Mouse (Mus musculus) frontal cortex, postnatal 25 days (tissue): ENCODE results near the gene Gm17428.
"Not testable (repeated sequence)": the region's sequence is repeated elsewhere in the genome, so short reads cannot be mapped to it uniquely, and the experiment has no call there.

Experiments
- DNase-seq, 2 experiments: peaks; one replicate each; pipeline ENCODE4 v3.0.0; 2022; ENCODE audit warnings: low spot score in 2 of 2

The Gm17428 gene

DNA sequence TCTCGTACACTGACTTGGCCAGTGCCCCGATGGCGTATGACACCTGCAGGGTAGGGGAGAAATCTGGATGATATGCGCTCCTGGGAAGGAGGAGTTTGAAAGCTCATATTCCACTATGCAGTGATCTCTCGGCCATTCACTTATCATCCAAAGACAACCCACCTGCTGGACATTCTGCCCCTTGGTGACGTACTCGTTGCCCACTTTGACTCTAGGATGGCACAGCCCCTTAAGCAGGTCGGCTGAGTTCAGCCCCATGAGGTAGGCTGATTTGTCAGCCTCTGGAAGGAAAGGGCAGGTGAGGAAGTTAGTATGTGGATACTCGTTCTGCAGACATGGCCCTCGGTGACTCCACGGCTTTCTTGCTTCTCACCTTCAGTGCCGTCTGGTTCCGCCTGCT, 12.1 kb downstream of the Gm17428 start:
- DNase-seq = no peak

GRCm38 (mm10) chr14:54989886-54990441, 13.2 kb downstream of the Gm17428 start:
- no peak for DNase-seq

DNA sequence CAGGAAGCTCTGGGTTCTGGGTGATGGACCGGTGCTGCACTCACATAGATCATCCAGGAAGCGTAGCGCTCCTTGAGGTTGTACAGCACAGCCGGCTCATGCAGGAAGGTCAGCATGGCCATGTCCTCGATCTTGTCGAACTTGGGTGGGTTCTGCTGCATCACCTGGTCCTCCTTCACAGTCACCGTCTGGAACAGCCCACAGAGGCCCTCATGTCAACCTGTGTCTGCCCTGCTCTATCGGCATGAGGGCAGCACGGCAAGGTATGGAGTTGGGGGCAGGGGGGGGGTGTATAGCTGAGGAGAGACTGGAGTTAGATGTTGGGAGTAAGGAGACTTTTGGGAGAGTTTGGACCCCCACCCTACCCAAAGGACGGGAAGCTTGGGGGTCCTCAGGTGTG, 15.5 kb downstream of the Gm17428 start:
- no peak for DNase-seq

DNA sequence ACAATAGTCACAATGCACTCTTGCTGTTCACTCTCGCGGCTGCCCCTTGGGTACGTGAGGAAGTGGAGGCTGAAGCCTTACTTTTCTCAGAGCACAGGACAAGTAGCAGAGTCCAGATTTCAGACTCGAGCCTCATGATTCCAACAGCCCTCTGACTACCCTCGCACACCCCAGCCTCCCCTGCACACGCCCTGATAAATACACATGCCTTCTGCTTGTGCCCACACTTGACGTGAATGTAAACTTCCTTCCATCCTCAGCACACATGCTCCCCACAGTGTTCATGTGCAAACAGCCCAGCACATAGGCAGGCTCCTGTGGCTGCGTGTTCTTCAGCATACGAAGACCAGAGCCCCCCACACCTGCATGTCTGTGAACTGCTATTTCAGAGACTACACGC, 16.9 kb downstream of the Gm17428 start:
- no peak for DNase-seq

GRCm38 (mm10) chr14:54994136-54994868, 17.6 kb downstream of the Gm17428 start, which contains the start of gene Myh7:
TSS of gene Myh7 (minus strand) at chr14:54994626.
- DNase-seq = no peak

DNA sequence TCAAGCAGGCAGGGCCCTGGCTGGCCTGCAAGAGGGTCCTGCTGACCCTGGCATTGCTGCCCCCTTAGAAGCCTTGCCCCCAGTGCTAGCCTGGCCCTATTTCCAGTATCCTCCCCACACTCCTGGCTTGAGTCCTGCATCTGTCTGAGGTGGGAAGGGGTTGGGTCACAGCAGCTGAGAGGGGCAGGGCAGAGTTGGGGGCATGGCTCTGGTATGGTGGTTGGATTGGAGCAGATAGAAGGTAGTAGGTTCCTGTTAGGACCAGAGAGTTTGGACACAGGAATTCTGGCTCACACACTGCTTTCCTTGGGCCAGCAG, 18.1 kb downstream of the Gm17428 start:
- no peak for DNase-seq

DNA sequence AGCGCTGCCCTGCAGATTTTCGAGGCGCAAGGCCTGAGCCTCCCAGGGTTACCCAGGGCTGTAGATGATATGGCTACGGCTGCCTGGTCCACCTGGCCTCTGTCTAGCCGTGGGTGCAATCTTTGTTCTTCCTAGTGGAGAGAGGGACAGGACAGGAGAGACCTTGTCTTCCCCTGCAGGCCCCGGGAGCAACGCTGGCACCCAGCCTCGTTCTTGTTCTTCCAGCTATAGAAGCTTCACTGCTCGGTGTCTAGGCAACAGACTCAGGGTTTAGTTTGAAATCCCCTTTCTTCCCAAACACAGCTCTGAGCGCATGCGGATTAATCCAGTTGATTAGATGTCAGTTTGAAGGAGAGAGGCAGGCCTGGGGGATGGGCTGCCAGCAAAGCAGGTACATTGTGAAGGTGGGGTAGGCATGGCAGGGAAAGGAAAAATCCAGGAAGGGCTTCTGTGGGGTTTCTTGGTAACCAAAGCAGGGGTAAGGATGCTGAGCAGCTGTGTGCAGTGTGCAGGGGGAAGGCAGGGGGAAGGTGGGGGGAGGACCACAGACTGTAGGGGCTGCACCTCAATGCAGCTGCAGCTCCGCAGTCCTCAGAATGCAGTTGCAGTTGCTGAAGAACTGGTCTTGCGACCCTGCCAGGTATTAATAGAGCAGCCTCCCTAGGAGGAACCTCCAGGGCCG, 18.9 kb downstream of the Gm17428 start:
- no peak for DNase-seq

- no peak for DNase-seq
Observed at GRCm38 (mm10) chr14:54996793-54997192, 20.1 kb downstream of the Gm17428 start.

- DNase-seq = no peak
Observed at GRCm38 (mm10) chr14:54997297-54997696, 20.6 kb downstream of the Gm17428 start.

DNA sequence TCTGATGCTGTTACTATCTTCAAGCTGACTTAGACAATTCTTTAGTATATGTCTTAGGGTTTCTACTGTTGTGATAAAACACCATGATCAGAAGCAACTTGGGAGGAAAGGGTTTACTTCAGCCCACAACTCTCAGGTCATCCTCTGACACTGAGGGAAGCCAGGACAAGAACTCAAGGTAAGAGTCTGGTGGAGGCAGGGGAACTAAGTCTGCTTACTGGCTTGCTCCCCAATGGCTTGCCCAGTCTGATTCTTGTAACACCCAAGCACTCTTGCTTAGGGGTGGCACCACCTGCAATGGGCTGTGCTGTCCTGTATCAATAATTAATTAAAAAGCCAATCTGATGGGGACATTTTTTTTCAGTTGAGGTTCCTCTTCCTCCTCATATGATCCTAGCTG, 21.9 kb downstream of the Gm17428 start:
- no peak for DNase-seq

GRCm38 (mm10) chr14:54999868-55000267, 23.1 kb downstream of the Gm17428 start:
- DNase-seq = not testable (repeated sequence)

DNA sequence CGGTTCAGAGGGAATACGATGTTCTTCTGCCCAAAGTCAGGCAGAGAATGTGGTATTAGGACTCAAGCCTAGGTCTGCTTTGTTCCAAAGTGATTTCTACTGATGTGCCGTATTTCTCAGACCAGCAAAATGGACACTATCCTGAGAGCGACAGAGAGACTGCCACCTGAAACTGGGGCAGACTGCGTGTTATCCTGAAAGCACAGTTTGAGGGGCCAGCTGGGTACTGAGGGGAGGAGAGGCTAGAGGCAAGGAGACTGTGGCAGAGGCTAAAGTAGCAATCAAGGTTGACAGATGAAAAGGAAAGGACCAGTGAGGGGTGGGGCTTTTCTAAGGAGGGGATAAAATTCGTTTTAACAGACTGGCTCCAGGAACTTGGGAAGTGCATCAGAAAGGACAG, 24.1 kb downstream of the Gm17428 start:
- no peak for DNase-seq

- no peak for DNase-seq
Observed at GRCm38 (mm10) chr14:55001446-55001845, 24.7 kb downstream of the Gm17428 start.

- DNase-seq = no peak
Observed at GRCm38 (mm10) chr14:55001938-55002686, 25.4 kb downstream of the Gm17428 start.

GRCm38 (mm10) chr14:55002687-55003120, 26.0 kb downstream of the Gm17428 start:
- DNase-seq = no peak

GRCm38 (mm10) chr14:55003878-55004855, 27.4 kb downstream of the Gm17428 start:
- DNase-seq = no peak

- no peak for DNase-seq
Observed at GRCm38 (mm10) chr14:55005506-55005905, 28.8 kb downstream of the Gm17428 start.

DNA sequence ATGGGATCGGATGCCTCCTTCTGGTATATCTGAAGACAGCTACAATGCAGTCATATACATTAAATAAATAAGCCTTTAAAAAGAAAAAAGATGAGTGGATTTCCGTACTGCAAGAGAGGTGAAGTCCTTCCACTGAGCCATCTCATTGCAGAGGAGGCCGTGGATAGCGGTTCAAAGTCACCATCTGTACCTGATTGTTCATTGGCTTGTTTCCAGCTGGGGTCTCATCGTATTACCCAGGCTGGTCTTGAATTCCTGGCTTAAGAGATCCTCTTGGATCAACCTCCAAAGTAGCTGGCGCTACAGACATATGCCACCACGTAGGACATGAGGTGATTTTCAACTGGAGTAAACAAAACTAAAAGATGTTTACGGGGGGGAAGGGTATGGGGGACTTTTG, 29.2 kb downstream of the Gm17428 start:
- DNase-seq = no peak

GRCm38 (mm10) chr14:55006541-55006940, 29.8 kb downstream of the Gm17428 start:
- DNase-seq = no peak

GRCm38 (mm10) chr14:55007120-55007908, 30.6 kb downstream of the Gm17428 start:
- no peak for DNase-seq
